Comparison of ENCODE assay signal across 8 mouse cellular contexts in genomic region chr11:69581147-69581688, GRCm38 (mm10). TPM values are rescaled to one million over a fixed set of nuclear protein-coding genes. Genes with fewer than 3 reads are reported as not detected.
DNase-seq lines count a peak whose midpoint lies in the region; ATAC-seq and TF ChIP-seq lines count a peak whose summit lies in the region.

No protein-coding gene starts in this region.

- no peaks in the 10 kb centered on the region for H3K9me3 ChIP-seq in MEL (replicated peaks; ENCODE audit: insufficient read depth, low read length)
- no peaks in the 10 kb centered on the region for H3K9me3 ChIP-seq in forebrain, embryonic 15.5 days
- no peaks in the 10 kb centered on the region for H3K9me3 ChIP-seq in lung, embryonic 15.5 days

- peak in 1 of 2 experiments; percentile 73; a peak in 2 of 4 replicates for TF ChIP-seq POLR2A in MEL (IDR thresholded peaks at IDR 0.05; ENCODE audit: control insufficient read depth in 1 of 2, insufficient read depth in 1 of 2, low read depth in 1 of 2, low read length in 2 of 2, poor library complexity in 1 of 2)

- peaks cover 72% of the 10 kb centered on the region for H3K79me2 ChIP-seq in MEL (ENCODE audit: control insufficient read depth, insufficient read depth, low read length, poor library complexity)

- under 1% methylated on average over 36 of the region's 36 CpGs for WGBS in forebrain, embryonic 15.5 days
- 0% methylated on average over 36 of the region's 36 CpGs for WGBS in lung, embryonic 15.5 days

- no peak; a peak in 1 of 4 replicates for TF ChIP-seq EP300 in MEL (IDR thresholded peaks at IDR 0.05; ENCODE audit: low read depth in 1 of 2, low read length in 2 of 2)

- DNase-seq in MEL (ENCODE audit: low read depth, low spot score) = peak; percentile 99
- peak; percentile 92 for DNase-seq in cerebellum, adult 11-12 months
- peak; percentile 86 for DNase-seq in heart, postnatal 25 days (ENCODE audit: low spot score)
- peak; percentile 90 to 95 for DNase-seq in layer of hippocampus, adult 2 months (ENCODE audit: low spot score in 2 of 2)
- DNase-seq in ovary, adult 18-20 months (ENCODE audit: low spot score) = peak; percentile 84
- peak; percentile 93 for DNase-seq in thymus, postnatal 0 days (ENCODE audit: low spot score)

- peak overlapping the region; percentile 94 for H3K9ac ChIP-seq in MEL (ENCODE audit: control insufficient read depth, low read depth, low read length, poor library complexity, severe bottlenecking)
- H3K9ac ChIP-seq in forebrain, embryonic 15.5 days (replicated peaks) = peak overlapping the region; percentile 61
- H3K9ac ChIP-seq in lung, embryonic 15.5 days = peak overlapping the region; percentile 70

- H3K27ac ChIP-seq in MEL (ENCODE audit: control insufficient read depth, low read depth, low read length) = peak overlapping the region; percentile 94
- H3K27ac ChIP-seq in forebrain, embryonic 15.5 days (replicated peaks) = peak overlapping the region; percentile 96
- peak overlapping the region; percentile 98 for H3K27ac ChIP-seq in layer of hippocampus, adult 2 months
- peak overlapping the region; percentile 97 for H3K27ac ChIP-seq in lung, embryonic 15.5 days

- H3K27me3 ChIP-seq in MEL (ENCODE audit: control insufficient read depth in 1 of 2, insufficient read depth in 2 of 2, low read length in 2 of 2) = no peaks in the 10 kb centered on the region
- H3K27me3 ChIP-seq in forebrain, embryonic 15.5 days = no peaks in the 10 kb centered on the region
- H3K27me3 ChIP-seq in lung, embryonic 15.5 days = no peaks in the 10 kb centered on the region

- H3K36me3 ChIP-seq in MEL (ENCODE audit: control insufficient read depth in 1 of 2, insufficient read depth in 2 of 2, low read length in 2 of 2) = peaks cover 0 to 41% of the 10 kb centered on the region in 2 experiments; a peak in 2 of 4 replicates
- H3K36me3 ChIP-seq in forebrain, embryonic 15.5 days = no peaks in the 10 kb centered on the region
- H3K36me3 ChIP-seq in lung, embryonic 15.5 days = no peaks in the 10 kb centered on the region

- peak overlapping the region; percentile 82 to 91 for H3K4me3 ChIP-seq in MEL (ENCODE audit: control insufficient read depth in 1 of 2, insufficient read depth in 1 of 2, low read depth in 2 of 2, low read length in 2 of 2)
- H3K4me3 ChIP-seq in forebrain, embryonic 15.5 days = peak overlapping the region; percentile 75
- H3K4me3 ChIP-seq in layer of hippocampus, adult 2 months = peak overlapping the region; percentile 82
- peak overlapping the region; percentile 81 for H3K4me3 ChIP-seq in lung, embryonic 15.5 days

- ATAC-seq in forebrain, embryonic 15.5 days (replicated peaks) = peak; percentile 80
- peak; percentile 81 for ATAC-seq in lung, embryonic 15.5 days (ENCODE audit: borderline replicate concordance, extremely low read depth, low FRiP score, low TSS enrichment)

- intact Hi-C loops in heart, postnatal 25 days (cut with DNase I) = loop anchor here (2.0 kb wide), 1 partner anchor 24 kb away; the partner anchor contains the start of gene Atp1b2

- TF ChIP-seq CTCF in MEL (IDR thresholded peaks at IDR 0.05 in 2 of 3, conservative IDR thresholded peaks at IDR 0.05 in 1 of 3; ENCODE audit: control insufficient read depth in 1 of 3, insufficient read depth in 1 of 3, low read depth in 2 of 3, low read length in 3 of 3, poor library complexity in 1 of 3, severe bottlenecking in 1 of 3) = no peak
- no peak for TF ChIP-seq CTCF in layer of hippocampus, adult 2 months (conservative IDR thresholded peaks at IDR 0.05)

- H3K4me1 ChIP-seq in MEL (ENCODE audit: control insufficient read depth in 1 of 2, insufficient read depth in 2 of 2, low read length in 2 of 2) = peaks cover 9 to 46% of the 10 kb centered on the region in 2 experiments
- peaks cover 42% of the 10 kb centered on the region for H3K4me1 ChIP-seq in forebrain, embryonic 15.5 days
- peaks cover 35% of the 10 kb centered on the region for H3K4me1 ChIP-seq in lung, embryonic 15.5 days

- no peak for TF ChIP-seq RAD21 in MEL (IDR thresholded peaks at IDR 0.05; ENCODE audit: low read depth, low read length)

- H3K4me2 ChIP-seq in forebrain, embryonic 15.5 days (replicated peaks) = peak overlapping the region; percentile 70
- H3K4me2 ChIP-seq in lung, embryonic 15.5 days = peak overlapping the region; percentile 87

TF ChIP-seq in MEL, 35 proteins besides CTCF, POLR2A, EP300 and RAD21 (continues in another document):
- TF ChIP-seq MXI1 (IDR thresholded peaks at IDR 0.05; ENCODE audit: low read depth, low read length) (peak; percentile 47; the same call in 1 of the 2 replicates), USF2 (IDR thresholded peaks at IDR 0.05; ENCODE audit: borderline replicate concordance in 1 of 2, insufficient read depth in 1 of 2, low read depth in 1 of 2, low read length in 2 of 2) (no peak), TBP (IDR thresholded peaks at IDR 0.05; ENCODE audit: low read depth, low read length) (peak; percentile 82), MAX (IDR thresholded peaks at IDR 0.05; ENCODE audit: low read length) (peak; percentile 39; the same call in 1 of the 2 replicates), MYC (IDR thresholded peaks at IDR 0.05; ENCODE audit: low read depth, low read length) (peak; percentile 61; the same call in 1 of the 2 replicates), CHD1 (IDR thresholded peaks at IDR 0.05; ENCODE audit: low read depth, low read length) (peak; percentile 99), TAL1 (IDR thresholded peaks at IDR 0.05; ENCODE audit: low read length) (peak; percentile 26; the same call in 1 of the 2 replicates), MEF2A (IDR thresholded peaks at IDR 0.05; ENCODE audit: extremely low read depth, insufficient replicate concordance, low read depth, low read length, poor library complexity, severe bottlenecking) (no peak), E2F4 (IDR thresholded peaks at IDR 0.05; ENCODE audit: borderline replicate concordance, low read depth, low read length) (peak; percentile 79; the same call in 1 of the 2 replicates), ZNF384 (IDR thresholded peaks at IDR 0.05; ENCODE audit: low read depth, low read length) (0 out of 2 replicates have a peak, but pooled peaks have one; percentile 45), ZMIZ1 (IDR thresholded peaks at IDR 0.05; ENCODE audit: low read depth, low read length) (peak; percentile 58; the same call in 1 of the 2 replicates), ETS1 (IDR thresholded peaks at IDR 0.05; ENCODE audit: low read depth, low read length) (peak; percentile 24; the same call in 1 of the 2 replicates)

RNA-seq across cellular contexts. Expression of gene Trp53, which starts 1.1 kb away (rescaled TPM):
- 74.1 and 76.4 TPM in 2 replicates for total RNA-seq in MEL (2012; rRNA removed)
- 100 to 1,000 TPM in 1 of 2 experiments, not detected in 1; 212 TPM for polyA plus RNA-seq in MEL (2012; ENCODE audit: insufficient read depth in 1 of 2, insufficient read length in 2 of 2, low read depth in 1 of 2, low replicate concordance in 2 of 2, missing spikeins in 1 of 2)
- polyA plus RNA-seq in forebrain, embryonic 15.5 days (2015; fragmentation: Nextera tagmentation; extraction: Ambion mirVana) = 112 and 115 TPM in 2 replicates
- total RNA-seq in heart, postnatal 25 days (2021) = 10 to 100 TPM; 16.9 to 17.9 TPM
- 10 to 100 TPM; 28.5 to 32.3 TPM for total RNA-seq in layer of hippocampus, adult 2 months (2021)
- polyA plus RNA-seq in lung, embryonic 15.5 days (2015; fragmentation: Nextera tagmentation; extraction: Ambion mirVana) = 168 and 170 TPM in 2 replicates
- polyA plus RNA-seq in thymus, postnatal 0 days (2015; fragmentation: Nextera tagmentation; extraction: Ambion mirVana) = 138 and 165 TPM in 2 replicates

RNA-seq across cellular contexts. Expression of gene Wrap53, which starts 1.2 kb away (rescaled TPM):
- total RNA-seq in MEL (2012; rRNA removed) = 18.5 and 18.9 TPM in 2 replicates
- 10 to 100 TPM in 1 of 2 experiments, not detected in 1; 24.5 TPM for polyA plus RNA-seq in MEL (2012; ENCODE audit: insufficient read depth in 1 of 2, insufficient read length in 2 of 2, low read depth in 1 of 2, low replicate concordance in 2 of 2, missing spikeins in 1 of 2)
- 26.3 and 27.2 TPM in 2 replicates for polyA plus RNA-seq in forebrain, embryonic 15.5 days (2015; fragmentation: Nextera tagmentation; extraction: Ambion mirVana)
- total RNA-seq in heart, postnatal 25 days (2021) = 1 to 10 TPM; 4.6 to 6.1 TPM
- total RNA-seq in layer of hippocampus, adult 2 months (2021) = 10 to 100 TPM; 12.0 to 14.3 TPM
- 28.3 and 28.4 TPM in 2 replicates for polyA plus RNA-seq in lung, embryonic 15.5 days (2015; fragmentation: Nextera tagmentation; extraction: Ambion mirVana)
- 27.0 and 30.6 TPM in 2 replicates for polyA plus RNA-seq in thymus, postnatal 0 days (2015; fragmentation: Nextera tagmentation; extraction: Ambion mirVana)

RNA-seq across cellular contexts. Expression of gene Efnb3, which starts 21.2 kb away (rescaled TPM):
- 0.20 and 0.23 TPM in 2 replicates for total RNA-seq in MEL (2012; rRNA removed)
- polyA plus RNA-seq in MEL (2012; ENCODE audit: insufficient read depth in 1 of 2, insufficient read length in 2 of 2, low read depth in 1 of 2, low replicate concordance in 2 of 2, missing spikeins in 1 of 2) = under 1 TPM in 1 of 2 experiments, not detected in 1; 0.72 TPM
- 107 and 114 TPM in 2 replicates for polyA plus RNA-seq in forebrain, embryonic 15.5 days (2015; fragmentation: Nextera tagmentation; extraction: Ambion mirVana)
- total RNA-seq in heart, postnatal 25 days (2021) = 10 to 100 TPM; 64.1 to 71.6 TPM
- 100 to 1,000 TPM; 113 to 116 TPM for total RNA-seq in layer of hippocampus, adult 2 months (2021)
- polyA plus RNA-seq in lung, embryonic 15.5 days (2015; fragmentation: Nextera tagmentation; extraction: Ambion mirVana) = 8.5 and 8.8 TPM in 2 replicates
- polyA plus RNA-seq in thymus, postnatal 0 days (2015; fragmentation: Nextera tagmentation; extraction: Ambion mirVana) = 0.61 and 0.77 TPM in 2 replicates

RNA-seq across cellular contexts. Expression of gene Atp1b2, which starts 24.5 kb away (rescaled TPM):
- total RNA-seq in MEL (2012; rRNA removed) = 13.4 and 15.1 TPM in 2 replicates
- 100 to 1,000 TPM in 1 of 2 experiments, not detected in 1; 136 TPM for polyA plus RNA-seq in MEL (2012; ENCODE audit: insufficient read depth in 1 of 2, insufficient read length in 2 of 2, low read depth in 1 of 2, low replicate concordance in 2 of 2, missing spikeins in 1 of 2)
- 22.2 and 25.9 TPM in 2 replicates for polyA plus RNA-seq in forebrain, embryonic 15.5 days (2015; fragmentation: Nextera tagmentation; extraction: Ambion mirVana)
- total RNA-seq in heart, postnatal 25 days (2021) = 10 to 100 TPM; 18.0 to 25.8 TPM
- total RNA-seq in layer of hippocampus, adult 2 months (2021) = 100 to 1,000 TPM; 391 to 411 TPM
- polyA plus RNA-seq in lung, embryonic 15.5 days (2015; fragmentation: Nextera tagmentation; extraction: Ambion mirVana) = 8.4 and 10.1 TPM in 2 replicates
- 1.7 and 1.8 TPM in 2 replicates for polyA plus RNA-seq in thymus, postnatal 0 days (2015; fragmentation: Nextera tagmentation; extraction: Ambion mirVana)

RNA-seq across cellular contexts. Expression of gene Dnah2, which starts 32.3 kb away (rescaled TPM):
- total RNA-seq in MEL (2012; rRNA removed) = under 0.01 and 0.04 TPM in 2 replicates
- under 1 TPM in 1 of 2 experiments, not detected in 1; 0.07 TPM for polyA plus RNA-seq in MEL (2012; ENCODE audit: insufficient read depth in 1 of 2, insufficient read length in 2 of 2, low read depth in 1 of 2, low replicate concordance in 2 of 2, missing spikeins in 1 of 2)
- 2.7 and 3.1 TPM in 2 replicates for polyA plus RNA-seq in forebrain, embryonic 15.5 days (2015; fragmentation: Nextera tagmentation; extraction: Ambion mirVana)
- total RNA-seq in heart, postnatal 25 days (2021) = under 1 TPM; 0.17 to 0.39 TPM
- total RNA-seq in layer of hippocampus, adult 2 months (2021) = 1 to 10 TPM; 4.6 to 5.2 TPM
- polyA plus RNA-seq in lung, embryonic 15.5 days (2015; fragmentation: Nextera tagmentation; extraction: Ambion mirVana) = 1.1 and 1.2 TPM in 2 replicates
- 0.12 and 0.20 TPM in 2 replicates for polyA plus RNA-seq in thymus, postnatal 0 days (2015; fragmentation: Nextera tagmentation; extraction: Ambion mirVana)

Comparison
In these comparisons a context has a peak if more than half of its experiments do, and no peak if none do; other contexts are left out.
1. Peak in every context shown above with its lines: DNase-seq, ATAC-seq, H3K4me3 ChIP-seq and H3K27ac ChIP-seq.
2. RNA of gene Efnb3, which starts 21.2 kb away (polyA plus RNA-seq): 107 to 114 TPM in forebrain, embryonic 15.5 days; 8.5 to 8.8 TPM in lung, embryonic 15.5 days, 0.72 TPM in MEL and 0.61 to 0.77 TPM in thymus, postnatal 0 days; every median in the first group is over 10 times any median in the second.